In genomic region chr9:47467815-47468214, GRCm38 (mm10) we compare ENCODE assay signal across 18 mouse cellular contexts.
DNase-seq lines count a peak whose midpoint lies in the region; ATAC-seq and TF ChIP-seq lines count a peak whose summit lies in the region.
"Had no signal": no experiment of that assay in that cellular context is flagged by ENCODE, and none has a peak within 500 bp of the region (broad histone marks: within the 10 kb centered on the region; RNA-seq: fewer than 3 reads in every experiment).

No protein-coding gene starts in this region.

- peaks cover 26% of the 10 kb centered on the region for H3K4me1 ChIP-seq in kidney, embryonic 14.5 days (ENCODE audit: control insufficient read depth, insufficient read depth, low read length)
- H3K4me1 ChIP-seq in neural tube, embryonic 11.5 days (ENCODE audit: control insufficient read depth, insufficient read depth, low read length): peaks cover 11% of the 10 kb centered on the region
- H3K4me1 ChIP-seq in limb, embryonic 10.5 days: peaks cover 11% of the 10 kb centered on the region
- H3K4me1 ChIP-seq: embryonic facial prominence, embryonic 13.5 days; intestine, embryonic 15.5 days; liver, embryonic 13.5 days had no signal

- H3K9ac ChIP-seq in kidney, embryonic 14.5 days (ENCODE audit: low read depth, low read length): no peak overlapping the region
- no peak overlapping the region for H3K9ac ChIP-seq in neural tube, embryonic 11.5 days (ENCODE audit: low read length)
- H3K9ac ChIP-seq: embryonic facial prominence, embryonic 13.5 days; forebrain, postnatal 0 days; heart, embryonic 13.5 days; intestine, embryonic 15.5 days; limb, embryonic 13.5 days; liver, embryonic 13.5 days; lung, embryonic 14.5 days had no signal

- 15% methylated on average over 9 of the region's 9 CpGs for WGBS in kidney, embryonic 14.5 days
- 51% methylated on average over 9 of the region's 9 CpGs for WGBS in neural tube, embryonic 11.5 days
- 75% methylated on average over 9 of the region's 9 CpGs for WGBS in limb, embryonic 10.5 days

- H3K4me3 ChIP-seq in kidney, embryonic 14.5 days (ENCODE audit: low read length): no peak overlapping the region
- H3K4me3 ChIP-seq in neural tube, embryonic 11.5 days (ENCODE audit: low read depth, low read length): no peak overlapping the region
- H3K4me3 ChIP-seq in limb, embryonic 10.5 days: no peak overlapping the region
- no peak overlapping the region for H3K4me3 ChIP-seq in layer of hippocampus, adult 2 months
- H3K4me3 ChIP-seq: embryonic facial prominence, embryonic 13.5 days; heart, embryonic 13.5 days; intestine, embryonic 15.5 days; limb, embryonic 13.5 days; liver, embryonic 13.5 days had no signal

- H3K36me3 ChIP-seq in kidney, embryonic 14.5 days (ENCODE audit: control insufficient read depth, insufficient read depth, low read length): no peaks in the 10 kb centered on the region
- no peaks in the 10 kb centered on the region for H3K36me3 ChIP-seq in neural tube, embryonic 11.5 days (ENCODE audit: control insufficient read depth, insufficient read depth, low read length)
- H3K36me3 ChIP-seq in limb, embryonic 10.5 days: no peaks in the 10 kb centered on the region
- H3K36me3 ChIP-seq: embryonic facial prominence, embryonic 13.5 days; heart, embryonic 13.5 days; intestine, embryonic 15.5 days; limb, embryonic 13.5 days; liver, embryonic 13.5 days had no signal

- no peak for DNase-seq in kidney, adult 18-20 months
- peak; percentile 26 for DNase-seq in neural tube, embryonic 11.5 days (ENCODE audit: low spot score)
- no peak for DNase-seq in neural tube, embryonic 10.5 days (ENCODE audit: extremely low spot score, low spot score)
- no peak for DNase-seq in limb, embryonic 10.5 days (ENCODE audit: low spot score)
- no peak for DNase-seq in gastrocnemius, postnatal 25 days
- DNase-seq in layer of hippocampus, adult 2 months (ENCODE audit: low spot score in 2 of 2): no peak
- DNase-seq: adrenal gland, postnatal 36 days; cerebellum, adult 11-12 months; forebrain, postnatal 0 days; liver, embryonic 13.5 days; lung, embryonic 14.5 days; lung, postnatal 36 days had no signal

- no peak for TF ChIP-seq CTCF in layer of hippocampus, adult 2 months (conservative IDR thresholded peaks at IDR 0.05)

- ATAC-seq in kidney, embryonic 14.5 days (ENCODE audit: low FRiP score, low TSS enrichment): peak; percentile 89
- no peak for ATAC-seq in neural tube, embryonic 11.5 days (ENCODE audit: insufficient read depth, low FRiP score, low TSS enrichment)
- ATAC-seq: forebrain, postnatal 0 days; intestine, embryonic 15.5 days had no signal

- no peaks in the 10 kb centered on the region for H3K27me3 ChIP-seq in kidney, embryonic 14.5 days (ENCODE audit: control insufficient read depth, insufficient read depth, low read length)
- H3K27me3 ChIP-seq in neural tube, embryonic 11.5 days (ENCODE audit: control insufficient read depth, insufficient read depth, low read length): no peaks in the 10 kb centered on the region
- H3K27me3 ChIP-seq in limb, embryonic 10.5 days (ENCODE audit: low read depth, poor library complexity, severe bottlenecking): no peaks in the 10 kb centered on the region
- H3K27me3 ChIP-seq: embryonic facial prominence, embryonic 13.5 days; intestine, embryonic 15.5 days; liver, embryonic 13.5 days had no signal

- no peak overlapping the region for H3K27ac ChIP-seq in kidney, embryonic 14.5 days (ENCODE audit: low read depth, low read length)
- peak overlapping the region; percentile 58 for H3K27ac ChIP-seq in neural tube, embryonic 11.5 days (ENCODE audit: low read depth, low read length)
- peak overlapping the region; percentile 21; the same call in 1 of the 2 replicates for H3K27ac ChIP-seq in limb, embryonic 10.5 days
- no peak overlapping the region for H3K27ac ChIP-seq in layer of hippocampus, adult 2 months
- H3K27ac ChIP-seq: embryonic facial prominence, embryonic 13.5 days; heart, embryonic 13.5 days; intestine, embryonic 15.5 days; limb, embryonic 13.5 days; liver, embryonic 13.5 days; stomach, postnatal 0 days had no signal

- H3K9me3 ChIP-seq in kidney, embryonic 14.5 days (ENCODE audit: control insufficient read depth, low read length): no peaks in the 10 kb centered on the region
- H3K9me3 ChIP-seq in neural tube, embryonic 11.5 days (ENCODE audit: control insufficient read depth, low read length): no peaks in the 10 kb centered on the region
- no peaks in the 10 kb centered on the region for H3K9me3 ChIP-seq in limb, embryonic 10.5 days (replicated peaks)
- H3K9me3 ChIP-seq: embryonic facial prominence, embryonic 13.5 days; heart, embryonic 13.5 days; intestine, embryonic 15.5 days; limb, embryonic 13.5 days; liver, embryonic 13.5 days had no signal

- no peak overlapping the region for H3K4me2 ChIP-seq in kidney, embryonic 14.5 days (replicated peaks; ENCODE audit: low read depth, low read length)
- H3K4me2 ChIP-seq in neural tube, embryonic 11.5 days (ENCODE audit: low read depth): no peak overlapping the region
- H3K4me2 ChIP-seq: embryonic facial prominence, embryonic 13.5 days; heart, embryonic 13.5 days; intestine, embryonic 15.5 days; limb, embryonic 13.5 days; liver, embryonic 13.5 days; lung, embryonic 14.5 days had no signal

Comparison
In these comparisons a context has a peak if more than half of its experiments do, and no peak if none do; other contexts are left out.
1. H3K27ac ChIP-seq: peak in neural tube, embryonic 11.5 days (single experiment) and limb, embryonic 10.5 days (single experiment); none in kidney, embryonic 14.5 days (single experiment) and layer of hippocampus, adult 2 months (single experiment).